Mouse (Mus musculus): ENCODE results near the gene Chfr.
"Not testable (repeated sequence)": the region's sequence is repeated elsewhere in the genome, so short reads cannot be mapped to it uniquely, and the experiment has no call there.

Gene Chfr

GRCm38 (mm10) chr5:110109991-110110441 lies 25.6 kb upstream of the Chfr start, which contains the start of gene Zfp605:
Zfp605 (plus strand) TSS chr5:110110092.
- peak; percentile 93 for DNase-seq

- not testable (repeated sequence) for DNase-seq
Measured at GRCm38 (mm10) chr5:110122380-110122779, 13.3 kb upstream of the Chfr start.

GRCm38 (mm10) chr5:110136087-110136464 lies 434 bp downstream of the Chfr start:
- no peak for DNase-seq

- no peak for DNase-seq
Measured at GRCm38 (mm10) chr5:110137816-110138215, 2.2 kb downstream of the Chfr start.

GRCm38 (mm10) chr5:110139325-110139724 lies 3.7 kb downstream of the Chfr start:
- no peak for DNase-seq

- DNase-seq, result no peak
Measured at GRCm38 (mm10) chr5:110140424-110140823, 4.8 kb downstream of the Chfr start.

- DNase-seq, result no peak
Measured at GRCm38 (mm10) chr5:110142309-110142708, 6.7 kb downstream of the Chfr start.

GRCm38 (mm10) chr5:110143007-110143406 lies 7.4 kb downstream of the Chfr start:
- peak; percentile 11 for DNase-seq

GRCm38 (mm10) chr5:110169374-110169773 lies 33.7 kb downstream of the Chfr start:
- no peak for DNase-seq

- peak; percentile 97 for DNase-seq
Measured at GRCm38 (mm10) chr5:110176362-110177020, 40.8 kb downstream of the Chfr start, which contains the start of gene Golga3. Golga3 (plus strand) TSS chr5:110176701.

GRCm38 (mm10) chr5:110177021-110177420 lies 41.4 kb downstream of the Chfr start:
- DNase-seq, result no peak

GRCm38 (mm10) chr5:110178628-110179027 lies 43.0 kb downstream of the Chfr start:
- no peak for DNase-seq

GRCm38 (mm10) chr5:110181716-110182115 lies 46.1 kb downstream of the Chfr start:
- DNase-seq, result no peak

GRCm38 (mm10) chr5:110203164-110203895 lies 67.7 kb downstream of the Chfr start:
- no peak for DNase-seq

- no peak for DNase-seq
Measured at GRCm38 (mm10) chr5:110204777-110205176, 69.1 kb downstream of the Chfr start.

GRCm38 (mm10) chr5:110211312-110211711 lies 75.7 kb downstream of the Chfr start:
- DNase-seq, result no peak

- DNase-seq, result no peak
Measured at GRCm38 (mm10) chr5:110216780-110217179, 81.1 kb downstream of the Chfr start.

GRCm38 (mm10) chr5:110220331-110220730 lies 84.7 kb downstream of the Chfr start:
- DNase-seq, result no peak

All from kidney, postnatal 10 days (tissue).